Mouse (Mus musculus) c-Kit-negative CD71-positive TER-119-positive erythroid progenitor cells, embryonic 14.5 days (primary cell): ENCODE results near the gene Olfr1316.

Experiments used
- DNase-seq: peaks from one replicate; pipeline ENCODE4 v3.0.0-alpha.2; 2013; ENCODE audit warnings: low read depth, low spot score

Gene Olfr1316

GRCm38 (mm10) chr2:112134877-112135276, at the start of gene Olfr1316:
TSS of gene Olfr1316 (minus strand) at chr2:112134977.
- DNase-seq: no peak

GRCm38 (mm10) chr2:112153898-112154297, 19.1 kb upstream of the Olfr1316 start, which contains the start of gene Olfr1318:
TSS of gene Olfr1318 (plus strand) at chr2:112154198.
- no peak for DNase-seq

- no peak for DNase-seq
Observed at GRCm38 (mm10) chr2:112140029-112140428, 5.3 kb upstream of the Olfr1316 start, which contains the start of gene Olfr1317. TSS of gene Olfr1317 (plus strand) at chr2:112140329.

GRCm38 (mm10) chr2:112115340-112115739, 19.4 kb downstream of the Olfr1316 start, which contains the start of gene Olfr1315-ps1:
TSS of gene Olfr1315-ps1 (minus strand) at chr2:112115440.
- DNase-seq: no peak

GRCm38 (mm10) chr2:112096681-112097080, 38.1 kb downstream of the Olfr1316 start, which contains the start of gene Olfr1314:
TSS of gene Olfr1314 (minus strand) at chr2:112096781.
- DNase-seq: no peak

GRCm38 (mm10) chr2:112077743-112078142, 57.0 kb downstream of the Olfr1316 start, which contains the start of gene Olfr1313:
TSS of gene Olfr1313 (minus strand) at chr2:112077843.
- no peak for DNase-seq
